Mouse (Mus musculus) olfactory bulb, adult 2 months (tissue): Measurements from ENCODE around the gene Cd200r1.

Experiments used
- CTCF ChIP-seq: fragments of 200-500 bp; IDR thresholded peaks from 2 replicates; pipeline ENCODE4 v1.5.1; 2012; ENCODE audit warnings: low read depth, mild to moderate bottlenecking, low read length, moderate library complexity; ENCODE audit not compliant: insufficient read depth
- POLR2A ChIP-seq: fragments of 200-500 bp; IDR thresholded peaks from 2 replicates; pipeline ENCODE4 v1.6.1; 2012; ENCODE audit warnings: mild to moderate bottlenecking, low read depth, low read length, moderate library complexity; ENCODE audit not compliant: insufficient read depth

GRCm38 (mm10) chr16:44724847-44725246 lies 40.7 kb upstream of the Cd200r1 start:
- TF ChIP-seq POLR2A, result no peak
- no peak for TF ChIP-seq CTCF
